Mouse (Mus musculus): Measurements from ENCODE around the gene Psmb4. TPM values are rescaled to one million over a fixed set of nuclear protein-coding genes. Genes with fewer than 3 reads are reported as not detected.

Psmb4 gene
- polyA plus RNA-seq, 2 experiments = 157 to 190 TPM

- H3K36me3 ChIP-seq (replicated peaks; ENCODE audit: control insufficient read depth, insufficient read depth, low read depth) = peaks cover 6% of the 10 kb centered on the region
- DNase-seq (ENCODE audit: low read depth in 3 of 3, low spot score in 3 of 3) (no peak), ATAC-seq (ENCODE audit: insufficient read depth) (no peak)
- TF ChIP-seq CTCF (IDR thresholded peaks at IDR 0.05; ENCODE audit: low read depth) = no peak
- TF ChIP-seq EP300 (IDR thresholded peaks at IDR 0.05; ENCODE audit: low read depth) = no peak
- H3K4me3 ChIP-seq (ENCODE audit: insufficient read depth in 1 of 2, low read depth in 2 of 2, low read length in 2 of 2) = no peak overlapping the region
- WGBS (ENCODE audit: insufficient replicate concordance) = 38% methylated on average over 3 of the region's 3 CpGs
- no peaks in the 10 kb centered on the region for H3K9me3 ChIP-seq (ENCODE audit: control insufficient read depth, low read length)
- no peak overlapping the region for H3K4me2 ChIP-seq (ENCODE audit: low read depth)
- no peak overlapping the region for H3K9ac ChIP-seq (replicated peaks)
- no peak overlapping the region for H3K27ac ChIP-seq
- H3K4me1 ChIP-seq (replicated peaks; ENCODE audit: control insufficient read depth in 2 of 2, insufficient read depth in 2 of 2, low read length in 1 of 2) = no peaks in the 10 kb centered on the region
- no peaks in the 10 kb centered on the region for H3K27me3 ChIP-seq (ENCODE audit: control insufficient read depth, insufficient read depth, low read length)
These were observed 35.0 kb downstream of the Psmb4 start for GRCm38 (mm10) chr3:94851731-94852130.

- WGBS (ENCODE audit: insufficient replicate concordance) = 3% methylated on average over 1 of the region's 1 CpGs
- no peak for TF ChIP-seq EP300 (IDR thresholded peaks at IDR 0.05; ENCODE audit: low read depth)
- peak; percentile 60 for TF ChIP-seq CTCF (IDR thresholded peaks at IDR 0.05; ENCODE audit: low read depth)
- H3K9ac ChIP-seq (replicated peaks) = no peak overlapping the region
- H3K36me3 ChIP-seq (replicated peaks; ENCODE audit: control insufficient read depth, insufficient read depth, low read depth) = peaks cover 3% of the 10 kb centered on the region
- H3K4me3 ChIP-seq (ENCODE audit: insufficient read depth in 1 of 2, low read depth in 2 of 2, low read length in 2 of 2) = no peak overlapping the region
- H3K27me3 ChIP-seq (ENCODE audit: control insufficient read depth, insufficient read depth, low read length) = no peaks in the 10 kb centered on the region
- H3K4me1 ChIP-seq (replicated peaks; ENCODE audit: control insufficient read depth in 2 of 2, insufficient read depth in 2 of 2, low read length in 1 of 2) = no peaks in the 10 kb centered on the region
- H3K9me3 ChIP-seq (ENCODE audit: control insufficient read depth, low read length) = no peaks in the 10 kb centered on the region
- H3K27ac ChIP-seq = no peak overlapping the region
- 0 out of 2 replicates have a peak, but pooled peaks have one; percentile 28 for ATAC-seq (ENCODE audit: insufficient read depth)
- DNase-seq (ENCODE audit: low read depth in 3 of 3, low spot score in 3 of 3) = peak; percentile 47 to 59 (median 47)
- no peak overlapping the region for H3K4me2 ChIP-seq (ENCODE audit: low read depth)
These were observed 37.4 kb downstream of the Psmb4 start for GRCm38 (mm10) chr3:94849338-94849737.

- no peaks in the 10 kb centered on the region for H3K27me3 ChIP-seq (ENCODE audit: control insufficient read depth, insufficient read depth, low read length)
- no peaks in the 10 kb centered on the region for H3K9me3 ChIP-seq (ENCODE audit: control insufficient read depth, low read length)
- H3K9ac ChIP-seq (replicated peaks) = no peak overlapping the region
- H3K4me3 ChIP-seq (ENCODE audit: insufficient read depth in 1 of 2, low read depth in 2 of 2, low read length in 2 of 2) = no peak overlapping the region
- 84% methylated on average over 2 of the region's 2 CpGs for WGBS (ENCODE audit: insufficient replicate concordance)
- DNase-seq (ENCODE audit: low read depth in 3 of 3, low spot score in 3 of 3) (no peak), ATAC-seq (ENCODE audit: insufficient read depth) (no peak)
- no peaks in the 10 kb centered on the region for H3K36me3 ChIP-seq (replicated peaks; ENCODE audit: control insufficient read depth, insufficient read depth, low read depth)
- H3K4me1 ChIP-seq (replicated peaks; ENCODE audit: control insufficient read depth in 2 of 2, insufficient read depth in 2 of 2, low read length in 1 of 2) = no peaks in the 10 kb centered on the region
- H3K27ac ChIP-seq = no peak overlapping the region
- no peak overlapping the region for H3K4me2 ChIP-seq (ENCODE audit: low read depth)
- no peak for TF ChIP-seq CTCF (IDR thresholded peaks at IDR 0.05; ENCODE audit: low read depth)
- TF ChIP-seq EP300 (IDR thresholded peaks at IDR 0.05; ENCODE audit: low read depth) = no peak
These were observed 39.4 kb downstream of the Psmb4 start for GRCm38 (mm10) chr3:94847382-94847781.

- TF ChIP-seq CTCF (IDR thresholded peaks at IDR 0.05; ENCODE audit: low read depth) = no peak
- TF ChIP-seq EP300 (IDR thresholded peaks at IDR 0.05; ENCODE audit: low read depth) = no peak
- ATAC-seq (ENCODE audit: insufficient read depth) (no peak), DNase-seq (ENCODE audit: low read depth in 3 of 3, low spot score in 3 of 3) (no peak)
- peaks cover 13 to 21% of the 10 kb centered on the region in 2 experiments for H3K4me1 ChIP-seq (replicated peaks; ENCODE audit: control insufficient read depth in 2 of 2, insufficient read depth in 2 of 2, low read length in 1 of 2)
- H3K9me3 ChIP-seq (ENCODE audit: control insufficient read depth, low read length) = no peaks in the 10 kb centered on the region
- H3K27ac ChIP-seq = no peak overlapping the region
- H3K36me3 ChIP-seq (replicated peaks; ENCODE audit: control insufficient read depth, insufficient read depth, low read depth) = no peaks in the 10 kb centered on the region
- 43% methylated on average over 5 of the region's 5 CpGs for WGBS (ENCODE audit: insufficient replicate concordance)
- H3K27me3 ChIP-seq (ENCODE audit: control insufficient read depth, insufficient read depth, low read length) = no peaks in the 10 kb centered on the region
- peak overlapping the region in 1 of 2 experiments; percentile 87; a peak in 2 of 4 replicates for H3K4me3 ChIP-seq (ENCODE audit: insufficient read depth in 1 of 2, low read depth in 2 of 2, low read length in 2 of 2)
- H3K9ac ChIP-seq (replicated peaks) = no peak overlapping the region
- peak overlapping the region; percentile 88 for H3K4me2 ChIP-seq (ENCODE audit: low read depth)
These were observed 47.7 kb downstream of the Psmb4 start for GRCm38 (mm10) chr3:94839101-94839500.

DNA sequence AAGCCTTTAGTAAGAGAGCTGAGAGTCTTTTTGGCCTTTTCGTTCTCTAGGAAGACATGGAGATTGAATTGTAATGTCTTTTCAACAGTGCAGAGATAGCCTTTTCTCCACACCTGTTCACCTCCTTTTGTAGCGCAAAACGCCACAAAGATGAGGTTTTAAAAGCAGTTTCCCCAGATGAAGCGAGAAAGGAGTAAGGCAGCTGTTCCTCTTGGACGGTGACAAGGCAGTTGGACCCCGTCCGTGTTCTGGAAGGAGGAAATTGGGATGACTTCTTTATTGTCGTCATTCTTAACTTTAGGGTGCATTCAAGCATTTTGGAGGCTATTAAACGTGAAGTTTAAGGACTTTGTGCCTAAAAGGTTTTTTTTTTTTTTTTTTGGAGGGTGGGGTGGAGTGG lies 48.1 kb downstream of the Psmb4 start:
- Histone ChIP-seq H3K27ac (peak overlapping the region; percentile 62), H3K4me2 (ENCODE audit: low read depth) (peak overlapping the region; percentile 88), H3K9me3 (ENCODE audit: control insufficient read depth, low read length) (no peaks in the 10 kb centered on the region), H3K4me1 (replicated peaks; ENCODE audit: control insufficient read depth in 2 of 2, insufficient read depth in 2 of 2, low read length in 1 of 2) (peaks cover 13 to 21% of the 10 kb centered on the region in 2 experiments), H3K9ac (replicated peaks) (peak overlapping the region; percentile 81), H3K36me3 (replicated peaks; ENCODE audit: control insufficient read depth, insufficient read depth, low read depth) (no peaks in the 10 kb centered on the region), H3K4me3 (ENCODE audit: insufficient read depth in 1 of 2, low read depth in 2 of 2, low read length in 2 of 2) (peak overlapping the region; percentile 87), H3K27me3 (ENCODE audit: control insufficient read depth, insufficient read depth, low read length) (no peaks in the 10 kb centered on the region)
- 19% methylated on average over 9 of the region's 9 CpGs for WGBS (ENCODE audit: insufficient replicate concordance)
- no peak for DNase-seq (ENCODE audit: low read depth in 3 of 3, low spot score in 3 of 3)
- TF ChIP-seq CTCF (IDR thresholded peaks at IDR 0.05; ENCODE audit: low read depth) (no peak), EP300 (IDR thresholded peaks at IDR 0.05; ENCODE audit: low read depth) (no peak)
- no peak for ATAC-seq (ENCODE audit: insufficient read depth)
